Mouse (Mus musculus): ENCODE measurements around the gene Atxn2.

GRCm38 (mm10) chr5:121858427-121858826 lies 147.3 kb downstream of the Atxn2 start:
- no peak for TF ChIP-seq TAL1 (IDR thresholded peaks at IDR 0.05; ENCODE audit: low read length)
- no peak for TF ChIP-seq GATA1 (IDR thresholded peaks at IDR 0.05; ENCODE audit: low read length)

Data from erythroblast, embryonic 14.5 days (primary cell).